Mouse (Mus musculus) heart, adult 11 months (tissue): ENCODE measurements around the gene Zfp775.
A peak's percentile ranks its signal among the peaks of the same experiment; 100 is the strongest.

ENCODE experiments used
- DNase-seq: peaks from one replicate; pipeline ENCODE4 v3.0.0; 2022

Gene Zfp775

GRCm38 (mm10) chr6:48601271-48602079 is at the start of gene Zfp775:
Gene Zfp775, plus strand, starts transcription at chr6:48602063.
- peak; percentile 100 for DNase-seq

- DNase-seq: peak; percentile 87
Measured at GRCm38 (mm10) chr6:48552918-48553317, 48.9 kb upstream of the Zfp775 start.

- peak; percentile 88 for DNase-seq
Measured at GRCm38 (mm10) chr6:48553819-48554218, 48.0 kb upstream of the Zfp775 start.

- peak; percentile 100 for DNase-seq
Measured at GRCm38 (mm10) chr6:48554280-48555103, 47.4 kb upstream of the Zfp775 start, which contains the start of gene Lrrc61. Gene Lrrc61, plus strand, starts transcription at chr6:48554796.

- DNase-seq: peak; percentile 98
Measured at GRCm38 (mm10) chr6:48555104-48555890, 46.6 kb upstream of the Zfp775 start.

GRCm38 (mm10) chr6:48555956-48556355 is 45.9 kb upstream of the Zfp775 start:
- peak; percentile 94 for DNase-seq

GRCm38 (mm10) chr6:48565693-48566310 is 36.1 kb upstream of the Zfp775 start:
- peak; percentile 79 for DNase-seq

- peak; percentile 99 for DNase-seq
Measured at GRCm38 (mm10) chr6:48566312-48566711, 35.6 kb upstream of the Zfp775 start.

- DNase-seq: peak; percentile 98
Measured at GRCm38 (mm10) chr6:48568036-48568984, 33.6 kb upstream of the Zfp775 start.

GRCm38 (mm10) chr6:48569065-48569807 is 32.6 kb upstream of the Zfp775 start:
- no peak for DNase-seq

- DNase-seq: peak; percentile 93
Measured at GRCm38 (mm10) chr6:48572014-48572413, 29.8 kb upstream of the Zfp775 start.

GRCm38 (mm10) chr6:48572572-48573061 is 29.2 kb upstream of the Zfp775 start, which contains the start of gene Rarres2:
Gene Rarres2, minus strand, starts transcription at chr6:48572789.
- DNase-seq: peak; percentile 99

GRCm38 (mm10) chr6:48573280-48573679 is 28.6 kb upstream of the Zfp775 start:
- DNase-seq: peak; percentile 97

- DNase-seq: peak; percentile 82
Measured at GRCm38 (mm10) chr6:48573981-48574380, 27.9 kb upstream of the Zfp775 start.

- DNase-seq: no peak
Measured at GRCm38 (mm10) chr6:48578736-48579135, 23.1 kb upstream of the Zfp775 start.

- peak; percentile 97 for DNase-seq
Measured at GRCm38 (mm10) chr6:48579215-48579648, 22.6 kb upstream of the Zfp775 start.

- DNase-seq: peak; percentile 71
Measured at GRCm38 (mm10) chr6:48581257-48581656, 20.6 kb upstream of the Zfp775 start.

- peak; percentile 82 for DNase-seq
Measured at GRCm38 (mm10) chr6:48582037-48582436, 19.8 kb upstream of the Zfp775 start.

GRCm38 (mm10) chr6:48589194-48589750 is 12.6 kb upstream of the Zfp775 start, which contains the start of gene Gm45021:
Gene Gm45021, plus strand, starts transcription at chr6:48589610.
- DNase-seq: no peak
